Mouse (Mus musculus): ENCODE measurements around the gene Tet3. TPM values are rescaled to one million over a fixed set of nuclear protein-coding genes. Genes with fewer than 3 reads are reported as not detected.

Tet3 gene
- total RNA-seq (2021): 100 to 1,000 TPM; 112 to 117 TPM

- intact Hi-C loops (cut with DNase I): no loop called here
- DNase-seq: no peak
These were observed at the start of gene Tet3 for GRCm38 (mm10) chr6:83459034-83459644. TSS of gene Tet3 (minus strand) at chr6:83459084.

- intact Hi-C loops (cut with DNase I): no loop called here
These were observed 48.3 kb upstream of the Tet3 start for GRCm38 (mm10) chr6:83507168-83507546.

GRCm38 (mm10) chr6:83506258-83507167 is 47.6 kb upstream of the Tet3 start, which contains the start of gene Dguok:
TSS of gene Dguok (minus strand) at chr6:83506969.
- peak; percentile 97 for DNase-seq
- intact Hi-C loops (cut with DNase I): no loop called here

More at GRCm38 (mm10) chr6:83507168-83507546, 48.3 kb upstream of the Tet3 start:
- DNase-seq: no peak

GRCm38 (mm10) chr6:83505554-83505953 is 46.7 kb upstream of the Tet3 start:
- no peak for DNase-seq
- intact Hi-C loops (cut with DNase I): no loop called here

GRCm38 (mm10) chr6:83503361-83503760 is 44.5 kb upstream of the Tet3 start:
- DNase-seq: no peak
- intact Hi-C loops (cut with DNase I): no loop called here

GRCm38 (mm10) chr6:83502656-83503055 is 43.8 kb upstream of the Tet3 start:
- DNase-seq: no peak
- intact Hi-C loops (cut with DNase I): no loop called here

GRCm38 (mm10) chr6:83501524-83502310 is 42.8 kb upstream of the Tet3 start:
- intact Hi-C loops (cut with DNase I): no loop called here
- no peak for DNase-seq

GRCm38 (mm10) chr6:83500462-83500861 is 41.6 kb upstream of the Tet3 start:
- intact Hi-C loops (cut with DNase I): no loop called here
- DNase-seq: no peak

- no peak for DNase-seq
- intact Hi-C loops (cut with DNase I): no loop called here
These were observed 40.2 kb upstream of the Tet3 start for GRCm38 (mm10) chr6:83499078-83499477.

- DNase-seq: peak; percentile 35
- intact Hi-C loops (cut with DNase I): no loop called here
These were observed 38.1 kb upstream of the Tet3 start for GRCm38 (mm10) chr6:83496753-83497710.

- intact Hi-C loops (cut with DNase I): no loop called here
- DNase-seq: peak; percentile 31
These were observed 37.3 kb upstream of the Tet3 start for GRCm38 (mm10) chr6:83496009-83496752.

- no peak for DNase-seq
- intact Hi-C loops (cut with DNase I): no loop called here
These were observed 31.7 kb upstream of the Tet3 start for GRCm38 (mm10) chr6:83490622-83491021.

- no peak for DNase-seq
These were observed 29.3 kb upstream of the Tet3 start for GRCm38 (mm10) chr6:83488200-83488599.

GRCm38 (mm10) chr6:83487298-83487697 is 28.4 kb upstream of the Tet3 start:
- DNase-seq: no peak
- intact Hi-C loops (cut with DNase I): no loop called here

More at GRCm38 (mm10) chr6:83488200-83488599, 29.3 kb upstream of the Tet3 start:
- intact Hi-C loops (cut with DNase I): no loop called here

- intact Hi-C loops (cut with DNase I): no loop called here
- DNase-seq: peak; percentile 61
These were observed 27.0 kb upstream of the Tet3 start for GRCm38 (mm10) chr6:83485854-83486253.

GRCm38 (mm10) chr6:83483776-83484175 is 24.9 kb upstream of the Tet3 start:
- DNase-seq: no peak
- intact Hi-C loops (cut with DNase I): no loop called here

- intact Hi-C loops (cut with DNase I): no loop called here
- DNase-seq: no peak
These were observed 23.7 kb upstream of the Tet3 start for GRCm38 (mm10) chr6:83482418-83483085.

- intact Hi-C loops (cut with DNase I): no loop called here
- no peak for DNase-seq
These were observed 21.3 kb upstream of the Tet3 start for GRCm38 (mm10) chr6:83480019-83480655.
